Mouse (Mus musculus) brain, embryonic 14.5 days (tissue): ENCODE measurements at regions not wholly inside any gene's neighbourhood (a gene's known extent, or its start where the extent isn't known, plus 50 kb on each side); places are given as distances from the start of the nearest gene placed in this dataset.

Source experiments
- CTCF ChIP-seq: fragments of 200-500 bp; IDR thresholded peaks from 2 replicates; pipeline ENCODE4 v1.5.1; 2012; ENCODE audit warnings: inconsistent platforms, mild to moderate bottlenecking, moderate library complexity, borderline replicate concordance; ENCODE audit not compliant: insufficient read depth, insufficient read length; ENCODE audit errors: extremely low read depth
- POLR2A ChIP-seq: fragments of 200-500 bp; IDR thresholded peaks from 2 replicates; pipeline ENCODE4 v1.6.1; 2012; ENCODE audit warnings: mild to moderate bottlenecking, inconsistent platforms, borderline replicate concordance; ENCODE audit not compliant: poor library complexity, insufficient read depth, insufficient read length, severe bottlenecking; ENCODE audit errors: extremely low read depth

DNA sequence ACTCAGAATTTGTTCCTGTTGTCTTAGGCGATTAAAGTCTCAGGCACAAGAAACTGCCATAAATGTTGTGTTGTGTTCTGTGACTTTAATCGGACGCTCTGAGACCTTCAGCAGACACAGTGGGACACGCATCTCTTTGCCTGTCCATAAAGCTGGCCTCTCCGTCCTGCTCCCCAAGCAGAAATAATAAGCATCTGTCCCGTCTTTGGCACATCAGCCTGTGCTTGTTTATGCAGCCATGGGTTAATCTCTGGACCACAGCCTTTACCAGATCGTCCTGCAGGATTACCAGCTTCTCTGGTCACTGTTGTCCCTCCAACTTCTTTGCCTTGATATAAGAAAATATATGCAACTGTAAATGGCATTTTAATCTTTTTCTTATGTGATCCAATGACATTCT is 87.7 kb upstream of the Ret start:
- TF ChIP-seq CTCF (no peak), POLR2A (no peak)
